Mouse (Mus musculus) MEL (cell line): ENCODE measurements around the gene Hsp90aa1. TPM values are rescaled to one million over a fixed set of nuclear protein-coding genes. Genes with fewer than 3 reads are reported as not detected.

Source experiments
- DNase-seq: peaks from one replicate; pipeline ENCODE4 v3.0.0; 2011; ENCODE audit warnings: low read depth, low spot score
- H3K27ac ChIP-seq: 2 replicates; pipeline ENCODE4 v1.5.1; 2012; ENCODE audit warnings: low read depth, mild to moderate bottlenecking, control low read depth, low read length, moderate library complexity; ENCODE audit not compliant: control insufficient read depth
- H3K27me3 ChIP-seq, 2 experiments: fragments of 150-350 bp in 1 of 2; sonication (generic) in 1 of 2; 2 replicates each; pipeline ENCODE4 v1.6.1; 2012; ENCODE audit warnings: low read length in 2 of 2, mild to moderate bottlenecking in 2 of 2, improper control_type of control experiment in 1 of 2, moderate library complexity in 1 of 2; ENCODE audit not compliant: insufficient read depth in 2 of 2, control insufficient read depth in 1 of 2
- H3K36me3 ChIP-seq, 2 experiments: 2 replicates each; pipeline ENCODE4 v1.6.1; 2012 to 2014; ENCODE audit warnings: low read length in 2 of 2, improper control_type of control experiment in 1 of 2, inconsistent platforms in 1 of 2, mild to moderate bottlenecking in 1 of 2; ENCODE audit not compliant: insufficient read depth in 2 of 2, control insufficient read depth in 1 of 2
- H3K4me1 ChIP-seq, 2 experiments: fragments of 150-350 bp in 1 of 2; sonication (generic) in 1 of 2; 2 replicates each; pipeline ENCODE4 v1.6.1; 2012; ENCODE audit warnings: low read length in 2 of 2, improper control_type of control experiment in 1 of 2, mild to moderate bottlenecking in 1 of 2; ENCODE audit not compliant: insufficient read depth in 2 of 2, control insufficient read depth in 1 of 2
- H3K4me3 ChIP-seq, 2 experiments: fragments of 150-350 bp in 1 of 2; sonication (generic) in 1 of 2; 2 replicates each; pipeline ENCODE4 v1.5.1; 2012; ENCODE audit warnings: low read depth in 2 of 2, low read length in 2 of 2, mild to moderate bottlenecking in 2 of 2, moderate library complexity in 2 of 2, control low read depth in 1 of 2, improper control_type of control experiment in 1 of 2; ENCODE audit not compliant: control insufficient read depth in 1 of 2, insufficient read depth in 1 of 2
- H3K79me2 ChIP-seq: 2 replicates; pipeline ENCODE4 v1.6.1; 2012; ENCODE audit warnings: mild to moderate bottlenecking, low read length, moderate library complexity; ENCODE audit not compliant: control insufficient read depth, poor library complexity, insufficient read depth
- H3K9ac ChIP-seq: 2 replicates; pipeline ENCODE4 v1.6.1; 2012; ENCODE audit warnings: low read depth, mild to moderate bottlenecking, control low read depth, low read length, moderate library complexity; ENCODE audit not compliant: control insufficient read depth, poor library complexity, severe bottlenecking
- H3K9me3 ChIP-seq: fragments of 150-350 bp; sonication (generic); replicated peaks from 2 replicates; pipeline ENCODE4 v1.6.1; 2012; ENCODE audit warnings: mild to moderate bottlenecking, low read length, improper control_type of control experiment, moderate library complexity; ENCODE audit not compliant: insufficient read depth
- BHLHE40 ChIP-seq: IDR thresholded peaks from 2 replicates; pipeline ENCODE4 v1.6.1; 2012; ENCODE audit warnings: low read depth, mild to moderate bottlenecking, inconsistent platforms, low read length, improper control_type of control experiment, borderline replicate concordance
- CHD1 ChIP-seq: IDR thresholded peaks from 2 replicates; pipeline ENCODE4 v1.6.1; 2012; ENCODE audit warnings: low read depth, mild to moderate bottlenecking, inconsistent platforms, low read length, improper control_type of control experiment
- CHD2 ChIP-seq: IDR thresholded peaks from 2 replicates; pipeline ENCODE4 v1.6.1; 2011; ENCODE audit warnings: low read length, improper control_type of control experiment
- E2F4 ChIP-seq: IDR thresholded peaks from 2 replicates; pipeline ENCODE4 v1.6.1; 2011; ENCODE audit warnings: low read depth, low read length, improper control_type of control experiment, borderline replicate concordance
- ELF1 ChIP-seq: IDR thresholded peaks from 2 replicates; pipeline ENCODE4 v1.6.1; 2014; ENCODE audit warnings: low read depth, mild to moderate bottlenecking, inconsistent platforms, low read length, improper control_type of control experiment, moderate library complexity
- GABPA ChIP-seq: IDR thresholded peaks from 2 replicates; pipeline ENCODE4 v1.6.1; 2012; ENCODE audit warnings: low read depth, mild to moderate bottlenecking, inconsistent platforms, low read length, improper control_type of control experiment, moderate library complexity
- GATA1 ChIP-seq: IDR thresholded peaks from 2 replicates; pipeline ENCODE4 v1.6.1; 2011; ENCODE audit warnings: low read depth, low read length, improper control_type of control experiment
- HCFC1 ChIP-seq: IDR thresholded peaks from 2 replicates; pipeline ENCODE4 v1.6.1; 2012; ENCODE audit warnings: low read depth, mild to moderate bottlenecking, inconsistent platforms, low read length, improper control_type of control experiment, moderate library complexity
- MAFK ChIP-seq: IDR thresholded peaks from 2 replicates; pipeline ENCODE4 v1.6.1; 2011; ENCODE audit warnings: low read depth, mild to moderate bottlenecking, low read length, improper control_type of control experiment, borderline replicate concordance
- MAX ChIP-seq: IDR thresholded peaks from 2 replicates; pipeline ENCODE4 v1.6.1; 2011; ENCODE audit warnings: low read length, improper control_type of control experiment
- MAZ ChIP-seq: IDR thresholded peaks from 2 replicates; pipeline ENCODE4 v1.6.1; 2012; ENCODE audit warnings: low read depth, mild to moderate bottlenecking, inconsistent platforms, low read length, improper control_type of control experiment
- MXI1 ChIP-seq: IDR thresholded peaks from 2 replicates; pipeline ENCODE4 v1.6.1; 2011; ENCODE audit warnings: mild to moderate bottlenecking, low read depth, low read length, improper control_type of control experiment
- MYB ChIP-seq: IDR thresholded peaks from 2 replicates; pipeline ENCODE4 v1.6.1; 2011; ENCODE audit warnings: mild to moderate bottlenecking, low read depth, low read length, improper control_type of control experiment
- NRF1 ChIP-seq: IDR thresholded peaks from 2 replicates; pipeline ENCODE4 v1.6.1; 2014; ENCODE audit warnings: low read depth, mild to moderate bottlenecking, inconsistent platforms, low read length, improper control_type of control experiment, moderate library complexity; ENCODE audit not compliant: poor library complexity, insufficient read depth, severe bottlenecking
- RAD21 ChIP-seq: IDR thresholded peaks from 2 replicates; pipeline ENCODE4 v1.6.1; 2011; ENCODE audit warnings: mild to moderate bottlenecking, low read depth, low read length, improper control_type of control experiment
- RCOR1 ChIP-seq: IDR thresholded peaks from 2 replicates; pipeline ENCODE4 v1.6.1; 2012; ENCODE audit warnings: low read depth, mild to moderate bottlenecking, inconsistent platforms, low read length, improper control_type of control experiment
- TAL1 ChIP-seq: IDR thresholded peaks from 2 replicates; pipeline ENCODE4 v1.6.1; 2012; ENCODE audit warnings: mild to moderate bottlenecking, inconsistent platforms, low read length, moderate library complexity, mixed read lengths
- TBP ChIP-seq: IDR thresholded peaks from 2 replicates; pipeline ENCODE4 v1.8.0; 2011; ENCODE audit warnings: low read depth, low read length, improper control_type of control experiment
- UBTF ChIP-seq: IDR thresholded peaks from 2 replicates; pipeline ENCODE4 v1.6.1; 2012; ENCODE audit warnings: low read depth, mild to moderate bottlenecking, inconsistent platforms, low read length, improper control_type of control experiment, moderate library complexity, borderline replicate concordance; ENCODE audit not compliant: insufficient read depth
- USF1 ChIP-seq: IDR thresholded peaks from 2 replicates; pipeline ENCODE4 v1.6.1; 2014; ENCODE audit warnings: low read depth, mild to moderate bottlenecking, inconsistent platforms, low read length, improper control_type of control experiment, moderate library complexity
- ZKSCAN1 ChIP-seq: IDR thresholded peaks from 2 replicates; pipeline ENCODE4 v1.6.1; 2012; ENCODE audit warnings: low read depth, mild to moderate bottlenecking, inconsistent platforms, low read length, improper control_type of control experiment, moderate library complexity
- ZNF384 ChIP-seq: IDR thresholded peaks from 2 replicates; pipeline ENCODE4 v1.6.1; 2012; ENCODE audit warnings: low read depth, mild to moderate bottlenecking, inconsistent platforms, low read length, improper control_type of control experiment
- polyA plus RNA-seq, 2 experiments: library from polyadenylated mRNA; stranded (reverse) in 1 of 2; unstranded in 1 of 2; fragments of >175 nt in 1 of 2; fragments of >200 nt in 1 of 2; gene quantifications; 2 replicates each; pipeline versions ENCODE4 v1.2.1 to v1.2.4; 2012; ENCODE audit warnings: low replicate concordance in 2 of 2, low read depth in 1 of 2; ENCODE audit not compliant: insufficient read length in 2 of 2, insufficient read depth in 1 of 2, missing spikeins in 1 of 2
- total RNA-seq: library from RNA; depleted of rRNA; stranded (reverse); fragments of 300-350 nt; gene quantifications from 2 replicates; pipeline ENCODE4 v1.2.3, GENCODE M21; 2012

Gene Hsp90aa1
- total and polyA plus RNA-seq, 3 experiments, result 913 to 1,509 (median 1,471) TPM

DNA sequence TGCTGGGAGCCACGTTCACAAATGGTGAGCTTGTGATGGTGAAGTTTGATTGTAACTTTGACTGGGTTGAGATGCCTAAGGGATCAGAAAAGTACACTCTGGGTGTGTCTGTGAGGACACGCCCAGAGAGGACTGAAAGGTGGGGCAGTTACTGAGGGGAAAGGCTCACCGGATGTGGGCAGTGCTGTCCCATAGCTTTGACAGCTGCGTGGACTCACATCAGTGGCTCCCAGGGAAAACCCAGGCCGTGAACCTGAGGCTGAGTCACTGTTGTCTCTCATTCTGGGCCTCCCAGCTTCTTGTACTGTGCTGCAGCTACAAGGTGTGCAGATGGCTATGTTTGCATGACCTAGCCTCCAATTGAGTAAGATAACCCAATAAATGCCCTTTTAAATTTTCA lies 23.0 kb upstream of the Hsp90aa1 start:
- H3K4me3 ChIP-seq, result no peak overlapping the region
- H3K27ac ChIP-seq, result no peak overlapping the region
- no peak for DNase-seq
- no peaks in the 10 kb centered on the region for H3K36me3 ChIP-seq
- H3K4me1 ChIP-seq, result peaks cover 0 to 5% of the 10 kb centered on the region in 2 experiments; a peak in 1 of 4 replicates
- no peak overlapping the region for H3K9ac ChIP-seq
- H3K27me3 ChIP-seq, result peaks cover 7 to 14% of the 10 kb centered on the region in 2 experiments
- no peaks in the 10 kb centered on the region for H3K9me3 ChIP-seq
- TF ChIP-seq MAX, result no peak
- no peak for TF ChIP-seq MAZ
- no peak for TF ChIP-seq RCOR1
- TF ChIP-seq MXI1, result no peak
- no peak for TF ChIP-seq ZKSCAN1
- no peak for TF ChIP-seq MAFK
- TF ChIP-seq MYB, result no peak
- no peak for TF ChIP-seq RAD21
- no peak for TF ChIP-seq NRF1
- TF ChIP-seq CHD2, result no peak
- no peak for TF ChIP-seq HCFC1
- no peaks in the 10 kb centered on the region for H3K79me2 ChIP-seq

DNA sequence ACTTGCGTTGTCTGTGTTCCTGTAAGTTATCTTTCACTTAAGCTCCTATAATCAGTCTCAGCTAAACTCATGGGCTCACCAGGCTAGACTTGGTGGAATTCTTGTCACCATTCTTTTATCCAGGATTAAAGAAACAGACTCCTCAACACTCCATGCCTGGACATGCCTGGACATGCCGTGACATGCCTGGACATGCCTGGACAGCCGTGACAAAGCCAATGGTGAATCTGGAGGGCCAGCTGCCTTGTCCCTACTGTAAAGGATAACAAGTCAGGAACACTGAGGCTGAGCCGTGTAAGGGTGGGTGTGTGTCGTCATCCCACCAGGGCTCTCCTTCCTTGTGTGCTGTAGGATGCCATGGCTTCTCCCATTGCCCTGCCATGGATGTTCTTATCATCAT lies 22.5 kb upstream of the Hsp90aa1 start:
- peaks cover 0 to 5% of the 10 kb centered on the region in 2 experiments; a peak in 1 of 4 replicates for H3K4me1 ChIP-seq
- no peak for DNase-seq
- peaks cover 10 to 18% of the 10 kb centered on the region in 2 experiments for H3K27me3 ChIP-seq
- no peak overlapping the region for H3K4me3 ChIP-seq
- no peak overlapping the region for H3K9ac ChIP-seq
- TF ChIP-seq GABPA (no peak), CHD1 (no peak), ZNF384 (no peak), E2F4 (no peak), NRF1 (no peak), MAFK (no peak), GATA1 (no peak), MYB (no peak), TBP (no peak), RCOR1 (no peak), UBTF (no peak), BHLHE40 (no peak), USF1 (no peak), CHD2 (no peak), ELF1 (no peak), HCFC1 (no peak), TAL1 (no peak)
- no peaks in the 10 kb centered on the region for H3K9me3 ChIP-seq
- H3K79me2 ChIP-seq, result no peaks in the 10 kb centered on the region
- H3K36me3 ChIP-seq, result no peaks in the 10 kb centered on the region
- no peak overlapping the region for H3K27ac ChIP-seq
